Mouse (Mus musculus) heart, postnatal 4 days (tissue): ENCODE measurements at regions not wholly inside any gene's neighbourhood (a gene's known extent, or its start where the extent isn't known, plus 50 kb on each side); places are given as distances from the start of the nearest gene placed in this dataset.

Experiments used
- DNase-seq: peaks from one replicate; pipeline ENCODE4 v3.0.0; 2021

DNA sequence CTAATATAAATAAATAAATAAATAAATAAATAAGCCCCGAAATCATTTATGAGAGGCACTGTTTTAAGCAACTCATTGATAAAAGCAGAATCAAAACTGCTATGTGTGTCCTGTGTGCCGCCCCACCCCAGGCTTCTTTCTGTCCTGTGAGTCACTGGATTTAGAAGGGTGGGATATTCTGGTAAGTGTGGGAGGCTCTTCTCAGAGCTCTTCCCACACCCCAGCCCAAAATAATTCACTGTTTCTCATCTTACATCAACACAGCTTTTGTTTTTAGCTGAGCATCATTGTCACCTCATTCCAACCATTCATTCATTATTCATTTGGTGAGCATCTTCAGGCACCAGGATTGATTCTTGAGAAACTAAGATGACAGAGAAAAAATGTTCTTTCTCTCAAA, 118.4 kb downstream of the Barx2 start:
- DNase-seq = no peak

DNA sequence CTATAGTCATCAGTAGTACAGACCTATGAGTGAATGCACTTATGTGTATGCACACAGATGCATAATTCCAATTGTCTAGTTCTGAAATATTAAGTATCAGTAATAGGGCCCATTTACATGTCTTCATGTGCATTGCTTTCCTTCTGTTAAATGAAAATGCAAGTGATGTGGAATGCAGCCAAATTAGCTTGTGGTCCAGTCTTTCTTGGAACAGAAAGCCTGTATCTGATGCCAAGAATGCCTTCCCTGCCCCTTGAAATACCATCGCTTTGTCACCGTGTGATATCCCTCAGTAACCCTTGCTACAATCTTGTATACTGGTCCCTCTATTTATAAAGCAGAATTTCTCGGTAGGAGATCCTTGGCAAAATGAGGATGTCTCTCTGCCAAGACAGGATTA, 137.3 kb downstream of the Barx2 start:
- DNase-seq = no peak

DNA sequence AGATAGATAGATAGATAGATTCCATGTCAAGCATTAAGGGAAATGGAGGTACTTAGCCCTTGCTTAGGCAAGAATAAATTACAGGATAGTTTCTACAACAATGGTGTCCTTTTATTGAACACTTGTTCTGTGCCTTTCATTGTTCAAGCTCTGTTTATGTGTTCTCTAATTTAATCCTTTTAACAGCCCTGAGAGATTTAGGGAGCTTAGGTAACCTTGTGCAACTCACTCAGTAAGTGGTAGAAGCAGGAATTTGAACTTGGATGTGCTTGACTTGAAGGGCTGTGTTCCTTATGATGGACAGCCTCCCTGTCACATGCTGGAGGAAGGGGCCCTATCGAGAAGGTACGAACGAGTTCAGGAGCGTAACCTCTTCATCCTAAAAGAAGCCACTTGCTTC, 147.9 kb downstream of the Barx2 start:
- no peak for DNase-seq

DNA sequence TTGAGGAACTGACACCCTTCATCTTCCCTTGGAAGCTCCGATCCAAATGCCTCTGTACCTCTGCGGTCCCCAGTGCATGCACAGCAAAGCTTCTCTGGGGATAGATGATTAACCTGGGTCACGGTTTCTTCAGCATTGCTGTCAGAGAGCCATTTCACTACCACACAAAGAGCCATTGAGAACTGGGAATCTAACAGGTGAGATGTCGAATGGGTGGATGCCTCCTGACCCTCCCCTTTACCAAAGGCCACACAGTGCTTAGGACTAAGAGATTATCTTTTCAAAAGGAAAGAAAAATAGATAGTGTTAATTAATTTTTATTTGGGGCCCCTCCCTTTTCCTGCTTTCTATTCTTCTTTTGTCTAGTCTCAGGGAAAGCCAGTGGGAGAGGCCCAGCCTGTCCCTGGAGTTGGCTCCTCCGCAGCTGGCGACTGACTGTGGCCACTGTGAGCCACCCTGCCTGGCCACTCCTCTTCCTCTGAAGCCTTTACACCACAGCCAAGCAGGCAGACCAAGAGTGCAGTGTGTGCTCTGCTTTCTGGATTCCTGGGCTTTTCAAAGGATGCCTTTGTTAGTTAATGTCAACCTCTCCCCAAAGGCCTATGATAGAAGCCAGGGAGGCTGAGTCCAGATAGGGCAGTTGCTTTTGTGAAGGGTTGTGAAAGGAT, 155.2 kb downstream of the Barx2 start:
- no peak for DNase-seq

DNA sequence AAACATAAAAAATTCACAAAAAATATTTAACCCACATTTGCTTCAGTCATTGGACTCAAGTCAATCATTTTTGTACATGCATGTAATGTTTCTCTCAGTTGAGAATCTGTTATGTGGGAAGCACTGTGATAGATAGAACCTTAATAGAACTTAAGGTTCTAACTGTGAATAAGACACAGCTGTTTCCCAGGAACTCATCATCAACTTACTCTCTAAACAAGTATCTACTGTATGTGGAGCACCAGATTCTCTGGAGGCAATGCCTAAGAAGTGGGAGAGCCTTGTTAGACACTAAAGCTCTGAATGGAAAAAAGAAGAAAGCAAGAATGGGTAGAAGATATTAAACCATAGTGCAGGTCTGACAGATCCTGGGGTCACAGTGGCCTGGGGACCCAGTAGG, 182.8 kb downstream of the Barx2 start:
- no peak for DNase-seq

DNA sequence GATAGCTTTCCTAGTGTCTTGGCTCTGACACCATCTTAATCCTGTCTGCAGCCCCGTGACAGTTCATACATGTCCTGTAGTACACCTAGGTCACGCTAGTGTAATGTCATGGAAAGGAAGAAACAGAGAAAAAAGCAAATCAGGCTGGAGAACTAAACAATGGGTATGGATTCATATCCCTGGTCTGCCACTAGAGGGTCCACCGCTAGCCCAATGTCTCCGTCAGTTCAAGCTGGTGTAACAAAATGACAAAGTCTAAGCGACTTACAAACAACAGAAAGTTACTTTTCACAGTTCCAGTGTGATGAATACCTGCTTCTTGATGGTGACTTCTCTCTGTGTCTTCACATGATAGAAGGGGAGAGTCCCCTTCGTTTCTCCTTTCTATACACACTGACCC, 194.0 kb downstream of the Barx2 start:
- no peak for DNase-seq

DNA sequence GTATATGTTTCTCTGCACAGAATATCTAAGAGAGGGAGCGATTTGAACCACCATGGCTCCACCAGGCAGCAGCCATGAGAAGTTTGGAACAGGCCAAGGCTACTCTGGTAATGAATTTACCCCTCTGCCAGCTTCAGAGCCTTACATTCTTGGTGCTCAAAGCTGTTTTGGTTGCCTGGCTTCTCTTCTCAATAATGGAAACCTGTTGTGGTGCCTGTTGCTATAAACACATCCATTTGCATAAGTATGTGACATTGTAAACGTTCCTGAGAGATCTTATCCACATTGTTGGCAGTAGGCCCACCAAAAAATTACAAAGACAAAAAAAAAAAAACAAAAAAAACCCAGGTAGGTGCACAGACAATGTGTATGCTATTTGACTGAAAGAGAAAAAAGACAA, 203.2 kb downstream of the Barx2 start:
- DNase-seq = no peak

DNA sequence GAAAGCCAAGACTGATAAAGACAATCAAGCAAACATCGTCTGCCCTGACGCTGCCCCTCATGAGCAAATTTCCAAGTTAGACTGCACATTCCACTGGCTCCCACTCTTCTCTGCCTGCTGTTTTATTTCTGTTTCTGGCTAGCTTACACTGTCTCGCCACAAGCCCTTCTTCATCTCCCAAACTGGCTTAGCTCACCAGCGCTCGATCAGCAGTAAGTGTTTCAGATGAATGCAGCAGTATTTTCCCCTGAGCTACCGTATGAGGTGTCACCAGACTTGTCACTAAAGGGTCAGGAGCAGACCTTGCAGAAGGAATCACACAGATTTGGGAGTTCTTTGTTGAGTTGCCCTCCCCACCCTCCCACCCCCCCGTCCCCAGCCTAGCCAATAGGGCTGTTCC, 206.6 kb downstream of the Barx2 start:
- no peak for DNase-seq

DNA sequence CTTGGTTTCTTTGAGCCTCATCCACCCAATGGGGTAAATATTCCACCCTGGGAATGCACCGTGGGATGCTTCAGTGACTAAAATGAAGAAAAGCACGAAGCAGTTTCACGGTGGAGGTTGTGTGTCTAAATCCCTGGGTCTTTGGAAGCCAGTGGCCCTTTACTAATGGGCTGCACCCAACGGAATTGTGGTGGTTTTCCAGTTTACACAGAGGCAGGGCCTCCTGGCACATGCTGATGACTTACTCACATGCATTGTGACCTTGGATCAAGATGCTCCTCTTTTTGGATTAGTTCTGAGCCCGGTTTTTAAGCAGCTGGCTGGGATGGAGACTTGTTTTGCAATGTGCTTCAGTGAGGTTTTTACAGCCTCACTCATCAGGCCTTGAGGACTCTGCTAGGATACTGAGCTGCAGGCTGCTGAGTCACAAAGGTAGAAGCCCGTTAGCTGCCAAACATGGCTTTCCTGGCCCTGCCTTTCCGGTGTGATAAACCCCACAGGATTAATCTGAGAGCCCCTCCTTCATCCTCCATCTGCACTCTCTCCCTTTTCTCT, 222.3 kb downstream of the Barx2 start:
- no peak for DNase-seq

DNA sequence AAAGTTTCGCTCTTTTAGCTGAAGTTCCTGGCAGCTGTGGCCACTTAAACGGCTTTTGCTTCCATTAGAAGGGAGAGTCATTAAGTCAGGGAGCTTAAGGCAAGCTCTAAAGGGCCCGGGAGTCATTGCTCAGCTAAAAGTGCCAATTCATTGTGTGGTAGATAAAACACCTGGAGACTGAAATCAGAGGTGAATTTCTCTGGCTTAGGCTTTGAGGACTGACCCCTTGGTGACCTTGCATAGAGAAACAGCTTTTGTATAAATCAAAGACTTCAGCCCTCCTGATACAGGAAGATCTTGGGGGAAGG, 224.1 kb upstream of the Tmem45b start:
- DNase-seq = no peak

DNA sequence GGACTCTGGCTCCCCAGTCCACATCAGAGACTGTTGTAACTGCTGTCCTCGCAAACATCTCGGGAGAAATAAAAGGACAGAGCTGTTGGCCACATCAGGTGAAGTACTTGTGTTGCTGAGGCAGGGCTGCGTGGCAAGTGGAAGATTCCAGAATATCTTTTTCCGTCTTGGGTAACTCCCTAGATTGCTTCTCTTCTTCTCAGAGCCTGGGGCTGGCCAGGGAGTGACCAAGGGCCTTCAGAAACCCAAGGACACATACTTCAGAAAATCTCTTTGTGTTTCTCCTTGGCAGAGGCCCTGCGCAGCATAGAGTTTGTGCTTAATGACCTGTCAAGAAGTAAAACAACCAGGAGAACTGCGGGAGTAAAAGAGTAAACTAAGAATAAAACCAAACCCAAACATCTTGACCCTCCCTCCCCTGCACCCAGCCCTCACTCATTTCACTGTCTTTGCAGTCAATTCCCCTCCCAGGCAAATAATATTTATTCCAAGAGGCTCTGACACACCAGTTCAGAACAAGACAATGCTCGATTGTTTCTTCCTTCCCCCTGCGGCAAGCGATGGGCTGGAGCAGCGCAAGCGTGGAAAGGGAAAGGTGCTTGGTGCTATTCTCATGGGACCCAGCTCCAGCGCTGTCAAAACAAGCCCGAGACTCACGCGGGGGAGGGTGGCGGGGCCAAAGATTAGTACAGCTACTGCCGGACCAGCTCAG, 223.6 kb upstream of the Tmem45b start:
- DNase-seq = peak; percentile 54

DNA sequence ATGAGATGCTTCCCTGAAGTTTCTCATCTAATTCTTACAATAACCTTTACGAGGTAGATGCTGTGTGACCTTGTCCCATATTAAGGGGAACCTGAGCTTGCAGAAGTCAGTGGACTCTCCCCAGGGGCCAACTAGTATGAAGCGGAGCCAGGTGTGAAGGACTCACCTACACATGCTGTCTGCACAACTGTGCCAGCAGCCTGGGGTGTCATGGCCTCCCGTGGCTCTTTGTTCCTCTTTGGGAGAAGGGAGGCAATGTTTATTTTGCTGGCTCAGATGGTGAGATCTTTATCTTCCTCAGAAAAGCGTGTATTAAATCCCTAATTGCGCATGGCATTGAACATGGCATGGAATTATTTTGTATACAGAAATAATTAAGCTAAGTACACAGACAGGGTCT, 222.2 kb upstream of the Tmem45b start:
- DNase-seq = no peak

DNA sequence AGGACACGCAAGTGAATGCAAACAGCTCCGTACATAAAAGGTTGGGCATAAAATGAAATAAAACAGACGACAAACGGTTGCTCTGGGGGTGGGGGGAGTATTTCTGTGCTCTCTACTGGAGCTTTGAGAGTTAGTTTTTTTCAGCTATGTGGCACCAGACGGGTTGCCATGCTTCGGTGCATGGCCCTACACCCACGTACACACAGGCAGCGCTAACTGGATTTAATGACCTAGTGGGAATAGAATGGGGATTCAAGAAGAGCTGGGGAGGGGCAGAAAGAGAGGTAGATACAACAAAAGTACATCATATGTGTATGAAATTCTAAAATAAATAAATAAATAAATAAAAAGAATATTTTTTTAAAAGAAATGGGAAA, 220.5 kb upstream of the Tmem45b start:
- DNase-seq = no peak

DNA sequence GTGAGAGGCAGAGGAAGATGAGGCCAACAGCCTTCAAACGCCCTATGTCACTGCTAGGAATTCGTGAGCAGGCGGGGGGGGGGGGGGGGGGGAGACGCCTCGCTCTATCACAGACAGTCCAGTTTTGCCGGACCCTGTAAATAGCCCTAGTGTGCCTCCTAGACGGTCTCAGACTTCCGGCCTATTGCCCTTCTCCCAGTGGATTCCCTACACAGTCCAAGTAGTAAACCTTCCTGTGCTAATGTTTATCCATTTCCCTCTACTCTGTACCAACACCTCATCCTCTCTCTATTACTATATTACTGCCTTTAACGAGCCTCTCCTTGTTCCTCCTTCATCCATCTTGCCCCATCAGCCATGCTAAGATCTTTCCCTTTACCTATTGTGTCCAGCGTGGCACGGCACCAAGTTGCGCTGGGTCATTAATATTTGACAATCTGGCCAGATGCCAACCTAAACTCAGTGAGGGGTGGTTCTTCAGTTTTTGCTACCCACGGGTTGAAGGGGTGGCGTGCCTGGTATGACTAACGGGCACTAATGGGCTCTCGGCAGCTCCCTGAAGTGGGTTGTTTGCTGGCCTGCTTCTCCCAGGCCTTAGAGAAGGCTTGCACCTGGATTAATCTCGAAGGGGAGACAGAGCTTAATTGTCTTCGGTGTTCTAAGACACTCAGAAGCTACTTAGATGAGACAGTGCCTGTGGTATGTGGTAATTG, 220.0 kb upstream of the Tmem45b start:
- DNase-seq = no peak

DNA sequence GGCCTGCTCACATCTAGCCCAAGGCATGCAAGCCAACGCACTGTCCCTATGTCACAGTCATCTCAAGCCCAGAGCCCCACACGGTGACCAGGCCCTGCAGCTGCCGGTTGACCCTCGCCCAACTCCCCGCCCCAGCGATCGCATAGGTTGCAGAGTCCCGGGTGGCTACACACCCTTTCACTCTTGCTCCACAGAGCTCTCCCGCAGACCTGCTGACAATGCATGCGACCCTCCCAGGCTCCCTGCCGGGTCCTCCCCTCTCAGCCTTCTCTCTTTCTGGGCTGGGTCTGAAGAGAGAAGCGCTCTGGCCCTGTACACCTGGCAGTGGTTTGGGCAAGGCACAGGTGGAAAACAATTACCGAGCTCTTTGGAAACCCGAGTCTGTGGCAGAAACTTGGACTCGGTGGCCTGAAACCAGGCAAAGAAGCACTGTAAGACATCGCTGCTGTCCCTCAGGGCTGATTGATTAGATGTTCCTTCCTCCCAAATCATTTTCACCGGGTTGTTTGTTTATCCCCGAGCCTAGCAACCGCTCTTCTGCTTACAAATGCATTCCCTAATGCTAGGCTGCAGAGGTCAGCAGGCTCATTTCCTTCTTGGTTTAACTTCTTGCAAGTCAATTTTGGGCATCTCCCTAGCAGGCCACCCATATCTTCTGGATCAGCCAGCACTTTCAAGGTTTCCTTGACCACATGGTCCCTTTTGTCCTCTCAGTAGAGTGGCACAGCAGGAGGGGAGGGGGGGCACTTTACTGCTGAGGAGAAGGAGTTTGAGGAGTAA, 219.2 kb upstream of the Tmem45b start:
- DNase-seq = no peak

DNA sequence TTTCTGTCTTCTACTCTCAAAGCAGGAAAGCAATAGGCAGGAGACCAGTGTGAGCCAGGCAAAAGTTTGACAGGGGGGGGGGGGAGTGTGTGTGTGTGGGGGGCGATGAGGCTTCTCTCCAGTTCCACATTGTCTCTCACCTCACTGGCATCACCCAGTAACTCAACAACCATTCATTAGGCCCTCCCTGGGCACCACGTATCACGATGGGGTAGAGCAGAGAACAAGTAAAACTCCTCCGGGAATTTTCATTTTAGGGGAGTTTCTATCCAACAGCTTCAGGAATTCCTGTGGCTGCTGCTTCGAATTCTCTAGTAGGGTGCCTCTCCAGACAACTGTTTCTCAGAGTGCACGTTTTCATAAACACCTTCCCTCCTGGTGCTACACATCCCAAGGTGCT, 218.6 kb upstream of the Tmem45b start:
- DNase-seq = no peak

DNA sequence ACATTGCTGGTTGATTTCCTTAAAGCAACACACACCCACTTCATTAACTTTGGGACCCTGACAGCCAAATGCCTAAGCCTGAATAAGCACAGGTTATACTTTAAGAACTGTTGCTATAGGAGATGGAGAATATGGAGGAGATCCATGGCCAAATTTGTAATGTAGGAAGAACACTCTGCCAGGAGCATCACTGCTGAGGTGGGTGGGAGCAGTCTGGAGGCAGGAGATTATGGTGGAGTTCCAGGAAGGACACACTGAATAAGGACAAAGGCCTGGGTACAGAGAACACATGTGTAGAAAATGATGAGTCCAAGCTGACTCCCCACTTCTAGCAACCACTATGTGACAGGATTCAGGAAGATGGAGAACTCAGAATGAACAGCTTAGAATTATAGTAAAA, 212.9 kb upstream of the Tmem45b start:
- DNase-seq = no peak

DNA sequence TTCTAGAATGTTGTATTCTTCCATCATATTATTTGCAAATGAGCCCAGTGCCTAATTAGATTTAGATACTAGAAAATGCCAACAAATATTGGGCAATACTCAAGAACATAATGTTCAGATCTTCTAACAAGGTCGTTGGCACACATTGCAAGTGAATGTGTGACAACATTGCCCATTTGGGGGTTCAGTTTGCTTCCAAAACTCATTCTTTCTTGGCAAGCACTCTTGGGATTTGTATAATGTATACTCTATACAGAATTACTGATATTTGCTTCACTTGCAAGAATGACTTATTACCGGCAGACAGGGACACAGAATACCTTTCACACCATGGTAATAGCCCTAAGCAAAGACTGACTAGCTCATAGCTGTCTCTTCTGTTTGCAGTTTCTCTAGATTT, 194.8 kb upstream of the Tmem45b start:
- no peak for DNase-seq

DNA sequence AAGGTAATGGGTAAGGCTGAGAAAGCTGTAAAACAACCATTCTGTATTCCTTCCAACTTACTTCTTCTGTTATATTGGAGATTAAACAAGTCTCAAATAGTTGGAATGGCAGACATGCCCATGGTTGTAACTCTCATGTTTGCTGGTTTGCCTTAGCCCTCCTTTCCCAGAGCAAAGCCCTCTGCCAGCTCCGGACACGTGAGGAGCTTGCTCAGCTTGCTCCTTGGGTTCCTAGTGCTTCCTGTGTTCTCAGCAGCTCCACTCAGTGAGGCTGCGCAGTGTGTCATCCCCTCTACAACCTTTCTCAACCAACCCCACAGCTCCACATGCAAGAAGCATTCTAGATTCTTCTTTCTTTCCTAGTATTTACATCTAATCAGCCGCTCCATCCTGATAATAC, 193.3 kb upstream of the Tmem45b start:
- no peak for DNase-seq

DNA sequence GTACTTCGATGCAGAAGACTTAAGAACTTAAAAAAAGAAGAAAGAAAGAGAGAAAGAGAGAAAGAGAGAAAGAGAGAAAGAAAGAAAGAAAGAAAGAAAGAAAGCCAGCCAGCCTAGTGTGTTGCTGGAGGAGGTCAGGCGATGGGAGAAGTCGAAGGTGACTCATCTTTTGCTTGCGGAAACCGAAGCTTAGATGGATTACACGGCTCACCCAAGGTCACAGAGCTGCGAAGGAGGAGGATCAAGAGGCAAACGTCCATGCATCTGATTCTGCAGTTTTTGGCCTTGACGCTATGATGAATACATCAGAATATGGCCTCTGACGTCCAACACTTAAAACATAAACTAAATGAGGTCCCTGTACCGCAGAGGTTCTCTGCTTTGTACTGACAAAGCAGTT, 192.4 kb upstream of the Tmem45b start:
- no peak for DNase-seq

DNA sequence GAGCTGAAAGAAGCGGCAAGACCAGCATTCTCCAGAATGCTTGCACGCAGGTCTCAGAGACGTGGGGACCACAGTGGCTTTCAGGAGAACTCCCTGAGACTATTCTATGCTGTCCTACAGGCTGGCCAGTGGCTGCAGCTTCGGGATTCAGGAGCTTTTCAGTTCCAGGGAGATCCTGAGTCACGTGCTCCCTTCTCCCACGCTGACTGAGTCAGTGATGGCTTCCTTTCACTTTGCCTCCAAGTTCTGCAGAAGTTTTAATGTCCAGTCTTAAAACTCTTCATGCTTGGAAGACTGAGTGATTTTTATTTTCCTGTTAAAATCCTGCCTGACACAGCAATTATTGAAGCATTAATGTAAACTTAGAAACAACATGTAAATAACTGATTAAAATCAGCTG, 190.5 kb upstream of the Tmem45b start:
- DNase-seq = no peak

DNA sequence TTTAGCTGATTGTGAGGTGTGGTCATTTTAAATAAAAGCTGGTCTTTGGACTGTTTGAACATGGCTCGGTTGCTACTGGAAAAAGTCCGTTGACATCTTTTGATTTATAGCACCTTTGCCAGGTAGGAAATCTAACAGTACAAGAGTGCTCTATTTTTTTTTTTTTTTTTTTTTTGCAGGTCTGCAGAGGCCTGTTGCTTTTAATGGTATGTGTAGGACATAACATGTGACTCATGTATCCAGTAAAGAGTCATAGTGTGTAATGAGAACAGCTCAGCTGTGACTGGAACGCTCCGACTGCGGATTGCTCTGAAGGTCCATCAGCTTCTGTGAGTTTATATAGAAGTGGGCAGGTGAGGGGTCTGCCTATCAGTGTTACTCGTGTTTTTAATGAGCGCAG, 190.0 kb upstream of the Tmem45b start:
- no peak for DNase-seq

DNA sequence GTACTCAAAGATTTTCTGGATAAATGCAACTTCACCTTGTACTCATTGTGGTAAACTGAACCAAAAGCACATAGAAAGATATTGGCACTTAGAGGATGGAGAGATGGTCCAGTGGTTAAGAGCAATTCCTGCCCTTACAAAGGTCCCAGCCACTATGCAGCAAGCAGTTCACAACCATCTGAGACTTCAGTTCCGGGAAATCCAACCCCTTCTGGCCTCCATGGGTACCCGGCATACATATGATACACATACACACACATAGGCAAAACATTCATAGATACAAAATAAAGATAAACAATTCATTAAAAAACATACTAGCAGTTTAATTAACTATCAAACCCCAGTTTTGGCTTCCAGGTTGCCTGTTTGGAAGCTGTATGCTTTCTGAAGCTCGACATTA, 189.5 kb upstream of the Tmem45b start:
- no peak for DNase-seq
